Mouse (Mus musculus) embryonic fibroblast, embryonic 13.5 days (primary cell): ENCODE results near the gene Zbtb2.

Source experiments
- CTCF ChIP-seq: IDR thresholded peaks from 2 replicates; pipeline ENCODE4 v1.5.1; 2011; ENCODE audit warnings: mild to moderate bottlenecking, control low read depth, low read length, moderate library complexity, borderline replicate concordance; ENCODE audit not compliant: insufficient read depth
- POLR2A ChIP-seq: IDR thresholded peaks from 2 replicates; pipeline ENCODE4 v1.6.1; 2011; ENCODE audit warnings: low read depth, mild to moderate bottlenecking, control low read depth, low read length, moderate library complexity

DNA sequence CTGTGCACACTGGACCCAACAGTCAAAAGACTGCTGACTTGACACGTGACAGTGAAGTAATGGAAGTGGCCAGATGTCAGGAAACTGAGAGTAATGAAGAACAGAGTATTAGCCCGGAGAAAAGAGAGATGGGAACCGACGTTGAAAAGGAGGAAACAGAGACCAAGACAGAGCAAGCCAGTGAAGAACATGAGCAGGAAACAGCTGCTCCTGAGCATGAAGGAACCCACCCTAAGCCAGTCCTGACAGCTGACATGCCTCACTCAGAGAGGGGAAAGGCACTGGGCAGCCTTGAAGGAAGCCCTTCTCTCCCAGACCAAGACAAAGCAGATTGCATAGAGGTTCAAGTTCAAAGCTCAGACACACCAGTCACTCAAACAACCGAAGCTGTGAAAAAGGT lies 31.3 kb downstream of the Zbtb2 start:
- TF ChIP-seq CTCF (no peak), POLR2A (no peak)
